Mouse (Mus musculus) midbrain, embryonic 13.5 days (tissue): ENCODE data around the gene Reg3g. TPM values are rescaled to one million over a fixed set of nuclear protein-coding genes. Genes with fewer than 3 reads are reported as not detected.
A peak's percentile ranks its signal among the peaks of the same experiment; 100 is the strongest.

Source experiments
- ATAC-seq: fragments of 200-750 bp; cut with Nextera tagmentation; 2 replicates; pipeline ENCODE4 v1.8.0; 2017; ENCODE audit warnings: mild to moderate bottlenecking, moderate TSS enrichment, moderate library complexity
- H3K27ac ChIP-seq: fragments of 300-500 bp; sonication (generic); 2 replicates; pipeline ENCODE4 v1.5.1; 2015; ENCODE audit warnings: inconsistent platforms, mild to moderate bottlenecking, moderate library complexity
- H3K27me3 ChIP-seq: fragments of 300-500 bp; sonication (generic); 2 replicates; pipeline ENCODE4 v1.6.1; 2015; ENCODE audit warnings: mild to moderate bottlenecking, inconsistent platforms
- H3K36me3 ChIP-seq: fragments of 300-500 bp; sonication (generic); 2 replicates; pipeline ENCODE4 v1.6.1; 2015; ENCODE audit warnings: mild to moderate bottlenecking, inconsistent platforms
- H3K4me1 ChIP-seq: fragments of 300-500 bp; sonication (generic); replicated peaks from 2 replicates; pipeline ENCODE4 v1.6.1; 2015; ENCODE audit warnings: inconsistent platforms
- H3K4me2 ChIP-seq: fragments of 300-500 bp; sonication (generic); replicated peaks from 2 replicates; pipeline ENCODE4 v1.6.1; 2015; ENCODE audit warnings: moderate library complexity, mild to moderate bottlenecking, inconsistent platforms
- H3K4me3 ChIP-seq: fragments of 300-500 bp; sonication (generic); replicated peaks from 2 replicates; pipeline ENCODE4 v1.5.1; 2015; ENCODE audit warnings: mild to moderate bottlenecking, inconsistent platforms
- H3K9ac ChIP-seq: fragments of 300-500 bp; sonication (generic); replicated peaks from 2 replicates; pipeline ENCODE4 v1.6.1; 2015; ENCODE audit warnings: mild to moderate bottlenecking, inconsistent platforms
- H3K9me3 ChIP-seq: fragments of 300-500 bp; sonication (generic); 2 replicates; pipeline ENCODE4 v1.6.1; 2016; ENCODE audit warnings: mild to moderate bottlenecking, inconsistent platforms
- whole genome bisulfite sequencing: fragments of 180-500 bp; shearing (Covaris S2); methylation state at CpG from one replicate; pipeline ENCODE4 v1.1.7; 2015; 5-methylcytosine and 5-hydroxymethylcytosine counted together
- polyA plus RNA-seq: library from polyadenylated mRNA; unstranded; fragments of >200 nt; fragmentation: Nextera tagmentation; extraction: Ambion mirVana; gene quantifications from 2 replicates; pipeline ENCODE4 v1.2.1, GENCODE M21; 2015

Gene Reg3g
- polyA plus RNA-seq: not detected in 2 replicates

GRCm38 (mm10) chr6:78468772-78469171 is at the start of gene Reg3g:
Reg3g (minus strand) TSS chr6:78468872.
- 90% methylated on average over 2 of the region's 2 CpGs for WGBS
- Histone ChIP-seq H3K27me3 (no peaks in the 10 kb centered on the region), H3K4me1 (no peaks in the 10 kb centered on the region), H3K4me2 (no peak within 1 kb of the TSS), H3K9ac (no peak within 1 kb of the TSS), H3K27ac (no peak within 1 kb of the TSS), H3K9me3 (no peaks in the 10 kb centered on the region), H3K4me3 (no peak within 1 kb of the TSS), H3K36me3 (no peaks in the 10 kb centered on the region)
- no peak for ATAC-seq

GRCm38 (mm10) chr6:78515777-78516446 is 47.2 kb upstream of the Reg3g start:
- Histone ChIP-seq H3K27me3 (no peaks in the 10 kb centered on the region), H3K4me3 (no peak overlapping the region), H3K4me2 (no peak overlapping the region), H3K27ac (no peak overlapping the region), H3K9ac (no peak overlapping the region), H3K36me3 (no peaks in the 10 kb centered on the region), H3K4me1 (no peaks in the 10 kb centered on the region), H3K9me3 (no peaks in the 10 kb centered on the region)
- 71% methylated on average over 3 of the region's 3 CpGs for WGBS
- ATAC-seq: no peak

- Histone ChIP-seq H3K27me3 (no peaks in the 10 kb centered on the region), H3K27ac (no peak overlapping the region), H3K4me1 (no peaks in the 10 kb centered on the region), H3K9ac (no peak overlapping the region), H3K9me3 (no peaks in the 10 kb centered on the region), H3K4me3 (no peak overlapping the region), H3K36me3 (no peaks in the 10 kb centered on the region), H3K4me2 (no peak overlapping the region)
- 12% methylated on average over 3 of the region's 3 CpGs for WGBS
- peak; percentile 86 for ATAC-seq
Measured at GRCm38 (mm10) chr6:78512833-78513232, 44.2 kb upstream of the Reg3g start.

GRCm38 (mm10) chr6:78510173-78510900 is 41.7 kb upstream of the Reg3g start:
- 61% methylated on average over 3 of the region's 3 CpGs for WGBS
- Histone ChIP-seq H3K27me3 (no peaks in the 10 kb centered on the region), H3K4me1 (no peaks in the 10 kb centered on the region), H3K9me3 (no peaks in the 10 kb centered on the region), H3K4me2 (no peak overlapping the region), H3K27ac (no peak overlapping the region), H3K9ac (no peak overlapping the region), H3K36me3 (no peaks in the 10 kb centered on the region), H3K4me3 (no peak overlapping the region)
- ATAC-seq: no peak

- no peak for ATAC-seq
- Histone ChIP-seq H3K27ac (no peak overlapping the region), H3K4me3 (no peak overlapping the region), H3K36me3 (no peaks in the 10 kb centered on the region), H3K9ac (no peak overlapping the region), H3K27me3 (no peaks in the 10 kb centered on the region), H3K4me2 (no peak overlapping the region), H3K4me1 (no peaks in the 10 kb centered on the region), H3K9me3 (no peaks in the 10 kb centered on the region)
- 70% methylated on average over 3 of the region's 3 CpGs for WGBS
Measured at GRCm38 (mm10) chr6:78505745-78506144, 37.1 kb upstream of the Reg3g start.

GRCm38 (mm10) chr6:78494633-78495032 is 26.0 kb upstream of the Reg3g start:
- no peak for ATAC-seq
- Histone ChIP-seq H3K36me3 (no peaks in the 10 kb centered on the region), H3K9ac (no peak overlapping the region), H3K27ac (no peak overlapping the region), H3K27me3 (no peaks in the 10 kb centered on the region), H3K9me3 (no peaks in the 10 kb centered on the region), H3K4me1 (no peaks in the 10 kb centered on the region), H3K4me3 (no peak overlapping the region), H3K4me2 (no peak overlapping the region)
- WGBS: 88% methylated on average over 3 of the region's 3 CpGs

- H3K9me3 ChIP-seq: no peaks in the 10 kb centered on the region
- WGBS: 84% methylated on average over 3 of the region's 3 CpGs
- no peak overlapping the region for H3K9ac ChIP-seq
- no peaks in the 10 kb centered on the region for H3K4me1 ChIP-seq
- no peak for ATAC-seq
- H3K36me3 ChIP-seq: no peaks in the 10 kb centered on the region
- no peak overlapping the region for H3K4me3 ChIP-seq
- H3K27me3 ChIP-seq: no peaks in the 10 kb centered on the region
- H3K27ac ChIP-seq: no peak overlapping the region
- H3K4me2 ChIP-seq: no peak overlapping the region
Measured at GRCm38 (mm10) chr6:78469287-78469686, 615 bp upstream of the Reg3g start.

- no peaks in the 10 kb centered on the region for H3K27me3 ChIP-seq
- H3K9me3 ChIP-seq: no peaks in the 10 kb centered on the region
- WGBS: 78% methylated on average over 2 of the region's 2 CpGs
- no peaks in the 10 kb centered on the region for H3K4me1 ChIP-seq
- no peak overlapping the region for H3K27ac ChIP-seq
- H3K36me3 ChIP-seq: no peaks in the 10 kb centered on the region
- H3K9ac ChIP-seq: no peak overlapping the region
- H3K4me3 ChIP-seq: no peak overlapping the region
- H3K4me2 ChIP-seq: no peak overlapping the region
- ATAC-seq: no peak
Measured at GRCm38 (mm10) chr6:78463266-78463665, 5.4 kb downstream of the Reg3g start.

GRCm38 (mm10) chr6:78462360-78462759 is 6.3 kb downstream of the Reg3g start:
- Histone ChIP-seq H3K27me3 (no peaks in the 10 kb centered on the region), H3K27ac (no peak overlapping the region), H3K4me1 (no peaks in the 10 kb centered on the region), H3K4me3 (no peak overlapping the region), H3K9me3 (no peaks in the 10 kb centered on the region), H3K4me2 (no peak overlapping the region), H3K9ac (no peak overlapping the region), H3K36me3 (no peaks in the 10 kb centered on the region)
- ATAC-seq: no peak
- 84% methylated on average over 2 of the region's 2 CpGs for WGBS

GRCm38 (mm10) chr6:78460191-78460825 is 8.4 kb downstream of the Reg3g start:
- Histone ChIP-seq H3K27ac (no peak overlapping the region), H3K27me3 (no peaks in the 10 kb centered on the region), H3K4me2 (no peak overlapping the region), H3K36me3 (no peaks in the 10 kb centered on the region), H3K9ac (no peak overlapping the region), H3K9me3 (no peaks in the 10 kb centered on the region), H3K4me1 (no peaks in the 10 kb centered on the region), H3K4me3 (no peak overlapping the region)
- peak; percentile 66 for ATAC-seq
- WGBS: 23% methylated on average over 3 of the region's 3 CpGs

- no peak overlapping the region for H3K4me3 ChIP-seq
- WGBS: 90% methylated on average over 2 of the region's 2 CpGs
- H3K36me3 ChIP-seq: no peaks in the 10 kb centered on the region
- no peaks in the 10 kb centered on the region for H3K27me3 ChIP-seq
- ATAC-seq: no peak
- H3K9ac ChIP-seq: no peak overlapping the region
- no peaks in the 10 kb centered on the region for H3K9me3 ChIP-seq
- no peak overlapping the region for H3K4me2 ChIP-seq
- no peak overlapping the region for H3K27ac ChIP-seq
- no peaks in the 10 kb centered on the region for H3K4me1 ChIP-seq
Measured at GRCm38 (mm10) chr6:78452804-78453203, 15.9 kb downstream of the Reg3g start.

GRCm38 (mm10) chr6:78448409-78448808 is 20.3 kb downstream of the Reg3g start:
- H3K27me3 ChIP-seq: no peaks in the 10 kb centered on the region
- H3K4me3 ChIP-seq: no peak overlapping the region
- H3K4me1 ChIP-seq: no peaks in the 10 kb centered on the region
- H3K9me3 ChIP-seq: no peaks in the 10 kb centered on the region
- H3K36me3 ChIP-seq: no peaks in the 10 kb centered on the region
- ATAC-seq: no peak
- no peak overlapping the region for H3K9ac ChIP-seq
- no peak overlapping the region for H3K4me2 ChIP-seq
- no peak overlapping the region for H3K27ac ChIP-seq
